Mouse (Mus musculus): ENCODE results near the gene Hps5.

The Hps5 gene

DNA sequence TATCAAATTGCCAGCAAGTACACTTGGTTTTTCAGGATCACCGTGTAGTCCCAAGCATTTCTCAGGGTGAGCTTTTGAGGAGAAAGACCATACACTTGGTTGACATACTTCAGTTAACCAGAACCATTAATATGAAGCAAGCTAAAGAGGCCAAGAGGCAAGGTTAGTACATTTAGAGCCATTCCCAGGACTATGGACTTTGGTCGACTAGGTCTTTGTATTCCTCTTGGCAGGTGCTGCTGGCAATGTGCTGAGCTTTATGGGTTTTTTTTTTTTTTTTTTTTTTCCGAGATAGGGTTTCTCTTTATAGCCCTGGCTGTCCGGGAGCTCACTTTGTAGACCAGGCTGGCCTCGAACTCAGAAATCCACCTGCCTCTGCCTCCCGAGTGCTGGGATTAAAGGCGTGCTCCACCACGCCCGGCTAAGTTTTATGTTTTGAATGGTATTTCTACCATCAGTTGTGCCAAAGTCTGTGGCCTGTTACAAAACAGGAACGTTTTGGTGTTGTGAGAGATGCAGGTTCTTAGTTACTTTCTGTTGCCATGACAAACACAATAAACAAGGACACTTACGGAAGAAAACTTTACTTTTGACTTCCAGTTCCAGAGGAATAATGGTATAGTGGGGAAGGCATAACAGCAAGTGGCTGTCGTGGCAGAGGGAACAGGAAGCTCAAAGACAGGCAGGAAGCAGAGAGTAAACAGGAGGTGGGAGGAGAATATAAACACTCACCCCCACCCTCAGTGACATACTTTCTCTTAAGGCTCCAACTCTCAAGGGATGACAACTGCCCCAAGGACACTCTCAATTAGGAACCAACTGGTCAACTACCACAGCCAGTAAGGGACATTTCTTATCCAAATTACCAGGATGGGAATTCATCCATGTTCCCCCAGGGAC lies 57.1 kb downstream of the Hps5 start:
- DNase-seq (ENCODE audit: low spot score in 2 of 2) = no peak

GRCm38 (mm10) chr7:46734983-46735382 lies 60.9 kb downstream of the Hps5 start:
- no peak for DNase-seq (ENCODE audit: low spot score in 2 of 2)

GRCm38 (mm10) chr7:46732458-46732857 lies 63.4 kb downstream of the Hps5 start, which contains the start of gene Saa4:
TSS of gene Saa4 (minus strand) at chr7:46732603.
- DNase-seq (ENCODE audit: low spot score in 2 of 2) = no peak

GRCm38 (mm10) chr7:46727584-46727983 lies 68.3 kb downstream of the Hps5 start:
- DNase-seq (ENCODE audit: low spot score in 2 of 2) = no peak

GRCm38 (mm10) chr7:46724396-46724795 lies 71.5 kb downstream of the Hps5 start:
- no peak for DNase-seq (ENCODE audit: low spot score in 2 of 2)

DNA sequence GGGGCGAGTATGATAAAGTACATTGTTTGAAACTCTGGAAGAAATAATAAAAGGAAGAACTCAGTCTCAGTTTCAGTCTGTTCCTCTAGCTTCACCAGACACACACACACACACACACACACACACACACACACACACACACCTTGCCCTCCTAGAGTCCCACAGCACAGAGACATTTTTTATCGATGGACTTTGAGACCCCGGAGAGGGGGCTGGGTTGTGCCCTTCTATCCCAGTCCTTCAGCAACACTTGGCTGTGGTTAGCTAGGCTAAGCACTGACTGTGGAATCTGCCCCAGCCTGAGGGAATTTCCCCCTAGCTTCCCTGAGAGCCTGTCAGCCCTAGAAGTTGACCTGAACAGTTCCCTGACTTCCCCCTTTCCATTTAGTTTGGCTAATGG lies 72.0 kb downstream of the Hps5 start:
- no peak for DNase-seq (ENCODE audit: low spot score in 2 of 2)

- DNase-seq (ENCODE audit: low spot score in 2 of 2) = no peak
Measured at GRCm38 (mm10) chr7:46723354-46723753, 72.5 kb downstream of the Hps5 start.

DNA sequence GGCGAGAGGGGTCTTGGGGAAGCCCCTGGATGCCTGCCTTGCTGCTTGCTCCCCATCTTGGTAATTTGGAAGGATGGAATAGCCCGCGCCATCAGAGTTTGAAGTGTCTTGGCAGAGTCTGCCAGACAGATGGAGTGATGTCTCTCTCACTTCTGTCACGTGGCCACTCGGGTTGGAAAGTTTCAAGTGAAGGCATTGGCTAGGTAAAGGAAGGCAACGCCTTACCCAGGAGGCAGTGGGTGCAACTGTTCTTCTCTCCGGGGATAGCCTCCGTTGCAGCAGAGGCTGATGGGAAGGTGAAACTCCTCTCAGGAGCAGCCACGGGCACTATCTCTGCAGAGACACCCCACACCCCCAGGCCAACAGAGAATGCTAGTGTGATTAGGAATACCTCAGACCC lies 75.4 kb downstream of the Hps5 start:
- DNase-seq (ENCODE audit: low spot score in 2 of 2) = no peak

GRCm38 (mm10) chr7:46719526-46719925 lies 76.3 kb downstream of the Hps5 start:
- no peak for DNase-seq (ENCODE audit: low spot score in 2 of 2)

DNA sequence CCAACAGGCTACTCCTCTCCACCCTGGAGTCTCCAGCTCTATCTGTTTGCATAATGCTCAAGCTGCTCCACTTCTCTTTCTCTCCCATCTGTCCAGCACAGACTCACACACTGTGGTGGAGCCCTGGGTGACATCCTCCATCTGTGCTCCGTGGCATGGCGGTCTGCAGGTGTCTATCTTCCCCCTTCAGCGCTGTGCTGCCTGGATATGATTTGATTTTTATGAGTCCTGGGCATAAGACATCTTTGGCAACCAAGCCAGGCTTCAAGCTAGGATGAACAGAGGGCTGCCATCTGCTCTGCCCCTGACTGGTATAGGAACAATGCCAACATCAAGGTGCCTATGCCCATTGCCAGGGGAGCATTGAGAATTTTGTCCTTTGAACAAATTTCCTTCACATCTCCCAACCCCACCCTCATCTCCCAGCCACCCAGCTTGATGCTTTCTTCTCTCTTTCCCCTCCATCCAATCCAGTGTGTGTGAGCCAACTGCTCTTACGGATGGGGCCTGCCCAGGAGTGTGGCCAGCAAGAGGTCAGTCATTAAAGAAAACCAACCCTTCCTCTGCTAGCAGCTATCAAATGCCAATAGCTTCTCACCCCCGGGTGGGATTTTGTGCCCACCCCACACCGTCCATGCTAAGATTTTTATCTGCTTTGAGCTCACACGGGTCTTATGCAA lies 77.1 kb downstream of the Hps5 start:
- no peak for DNase-seq (ENCODE audit: low spot score in 2 of 2)

DNA sequence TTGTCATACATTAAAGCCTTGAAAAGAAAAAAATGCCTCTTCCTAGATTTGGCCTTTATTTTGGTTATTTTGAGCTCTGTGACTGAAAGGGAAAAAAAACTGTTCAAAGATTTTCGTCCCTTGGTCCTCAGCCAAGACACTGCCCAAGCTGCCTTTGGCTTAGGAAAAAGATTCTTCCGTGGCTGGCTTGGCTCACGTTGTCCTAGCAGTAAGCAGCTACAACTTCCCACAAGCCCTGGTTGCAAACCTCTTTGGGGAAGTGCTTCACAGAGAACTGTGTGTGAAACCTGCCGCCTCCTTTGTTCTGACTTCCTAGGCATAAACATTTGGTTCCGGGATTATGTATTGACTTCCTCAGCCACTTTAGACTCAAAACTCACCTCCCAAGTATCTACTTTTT lies 79.0 kb downstream of the Hps5 start:
- DNase-seq (ENCODE audit: low spot score in 2 of 2) = no peak

DNA sequence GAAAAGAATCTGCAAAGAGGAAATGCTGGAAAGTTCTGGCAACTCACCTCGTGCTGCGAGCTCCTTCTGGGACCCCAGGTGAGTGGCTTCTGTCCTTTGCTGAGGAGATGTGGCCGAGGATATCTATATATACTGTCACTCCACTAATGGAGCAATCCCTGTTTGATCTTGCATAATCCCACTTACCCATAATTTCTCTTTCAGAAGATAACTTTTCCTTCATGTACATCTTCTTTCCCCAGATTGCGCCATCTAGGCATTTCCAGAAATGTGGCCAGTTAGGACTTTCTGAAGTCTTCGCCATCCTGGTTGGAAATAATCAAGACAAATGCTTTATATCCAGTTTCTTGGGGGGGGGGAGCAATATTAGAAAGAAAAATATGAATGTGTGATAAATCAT lies 80.3 kb downstream of the Hps5 start, which contains the start of gene Saa3:
Gene Saa3, minus strand, starts transcription at position 101 of the 400 bp plus-strand sequence.
- no peak for DNase-seq (ENCODE audit: low spot score in 2 of 2)

GRCm38 (mm10) chr7:46714518-46714917 lies 81.3 kb downstream of the Hps5 start:
- DNase-seq (ENCODE audit: low spot score in 2 of 2) = peak in 1 of 2 experiments; percentile 57

- DNase-seq (ENCODE audit: low spot score in 2 of 2) = no peak
Measured at GRCm38 (mm10) chr7:46712250-46712649, 83.6 kb downstream of the Hps5 start.
